Mouse (Mus musculus) kidney, embryonic 14.5 days (tissue): ENCODE results near the gene Taz. TPM values are rescaled to one million over a fixed set of nuclear protein-coding genes. Genes with fewer than 3 reads are reported as not detected.

Source experiments
- ATAC-seq: fragments of 200-750 bp; cut with Nextera tagmentation; 2 replicates; pipeline ENCODE4 v1.8.0; 2017; ENCODE audit warnings: moderate number of reproducible peaks, mild to moderate bottlenecking, moderate TSS enrichment, moderate library complexity; ENCODE audit not compliant: low FRiP score, low TSS enrichment
- H3K27ac ChIP-seq: fragments of 300-500 bp; sonication (generic); 2 replicates; pipeline ENCODE4 v1.5.1; 2014; ENCODE audit warnings: low read depth, mild to moderate bottlenecking, low read length, moderate library complexity, mixed read lengths
- H3K27me3 ChIP-seq: fragments of 300-500 bp; sonication (generic); 2 replicates; pipeline ENCODE4 v1.6.1; 2014; ENCODE audit warnings: mild to moderate bottlenecking, low read length; ENCODE audit not compliant: control insufficient read depth, insufficient read depth
- H3K36me3 ChIP-seq: fragments of 300-500 bp; sonication (generic); 2 replicates; pipeline ENCODE4 v1.6.1; 2014; ENCODE audit warnings: low read length, mixed read lengths; ENCODE audit not compliant: control insufficient read depth, insufficient read depth
- H3K4me1 ChIP-seq: fragments of 300-500 bp; sonication (generic); 2 replicates; pipeline ENCODE4 v1.6.1; 2014; ENCODE audit warnings: low read length, mixed read lengths; ENCODE audit not compliant: control insufficient read depth, insufficient read depth
- H3K4me2 ChIP-seq: fragments of 300-500 bp; sonication (generic); replicated peaks from 2 replicates; pipeline ENCODE4 v1.6.1; 2014; ENCODE audit warnings: low read depth, mild to moderate bottlenecking, low read length
- H3K4me3 ChIP-seq: fragments of 300-500 bp; sonication (generic); 2 replicates; pipeline ENCODE4 v1.5.1; 2014; ENCODE audit warnings: mild to moderate bottlenecking, low read length
- H3K9ac ChIP-seq: fragments of 300-500 bp; sonication (generic); 2 replicates; pipeline ENCODE4 v1.6.1; 2014; ENCODE audit warnings: low read depth, mild to moderate bottlenecking, low read length, moderate library complexity
- H3K9me3 ChIP-seq: fragments of 300-500 bp; sonication (generic); 2 replicates; pipeline ENCODE4 v1.6.1; 2016; ENCODE audit warnings: low read length; ENCODE audit not compliant: control insufficient read depth
- WGBS: fragments of 180-500 bp; shearing (Covaris S2); extraction: QIAGEN DNeasy Blood & Tissue Kit; methylation state at CpG from one replicate; pipeline ENCODE4 v1.1.7; 2014; 5-methylcytosine and 5-hydroxymethylcytosine counted together
- polyA plus RNA-seq: library from polyadenylated mRNA; unstranded; fragments of >200 nt; fragmentation: Nextera tagmentation; extraction: Ambion mirVana; gene quantifications from 2 replicates; pipeline ENCODE4 v1.2.1, GENCODE M21; 2014

Taz gene
- polyA plus RNA-seq, 1 experiment from 2014 or later: 64.3 TPM

- Histone ChIP-seq H3K27ac (peak overlapping the region; percentile 77), H3K9ac (peak overlapping the region; percentile 81), H3K4me3 (peak overlapping the region; percentile 62), H3K9me3 (no peaks in the 10 kb centered on the region), H3K27me3 (no peaks in the 10 kb centered on the region), H3K4me1 (no peaks in the 10 kb centered on the region), H3K4me2 (peak overlapping the region; percentile 46), H3K36me3 (peaks cover 9% of the 10 kb centered on the region; the same call in 1 of the 2 replicates)
- no peak for ATAC-seq
- 24% methylated on average over 27 of the region's 27 CpGs for WGBS
Observed at GRCm38 (mm10) chrX:74270902-74271551, 10.7 kb upstream of the Taz start.

DNA sequence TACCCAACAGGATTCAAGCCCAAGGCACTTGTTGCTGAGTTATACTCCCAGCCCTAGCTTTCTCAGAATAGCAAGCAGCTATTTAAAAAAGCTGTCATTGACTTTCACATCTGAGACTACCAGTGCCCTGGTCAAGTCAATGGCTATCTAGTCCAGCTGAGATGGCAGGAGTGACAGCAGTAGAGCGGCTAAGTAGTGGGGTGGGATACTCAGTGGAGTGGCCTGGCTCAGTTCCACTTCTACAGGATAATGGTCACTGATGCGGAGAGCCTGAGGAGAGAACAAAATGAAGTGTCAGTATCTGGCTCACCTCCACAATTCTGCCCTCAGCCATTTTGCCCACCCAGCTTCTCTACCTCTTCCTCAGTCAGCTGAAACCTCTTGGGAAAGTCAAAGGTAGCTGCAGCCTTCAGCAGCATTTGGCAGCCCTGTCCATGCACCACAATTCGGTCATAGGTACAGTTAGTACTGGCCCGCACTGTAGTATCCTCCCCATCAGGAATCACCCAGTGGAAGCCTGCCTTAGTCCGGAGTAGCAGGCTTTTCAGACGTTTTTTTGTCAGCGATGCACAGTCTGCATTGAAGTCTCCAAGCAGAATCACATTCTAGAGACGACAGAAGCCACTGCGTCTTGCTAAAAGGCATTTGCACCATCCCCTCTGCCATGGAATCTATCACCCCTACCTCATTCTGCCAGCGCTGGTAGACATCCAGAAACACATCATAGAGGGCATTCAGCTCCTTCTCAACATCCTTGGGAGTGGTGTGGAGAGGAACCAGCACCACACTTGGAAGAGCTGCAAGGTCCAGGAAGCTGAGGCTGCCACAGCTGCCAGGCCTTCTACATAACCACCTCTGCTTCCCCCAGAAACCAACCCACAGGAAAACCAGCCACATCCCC lies 8.0 kb upstream of the Taz start:
- no peak overlapping the region for H3K4me3 ChIP-seq
- H3K9me3 ChIP-seq: no peaks in the 10 kb centered on the region
- no peaks in the 10 kb centered on the region for H3K4me1 ChIP-seq
- no peak overlapping the region for H3K9ac ChIP-seq
- no peak overlapping the region for H3K27ac ChIP-seq
- H3K27me3 ChIP-seq: no peaks in the 10 kb centered on the region
- H3K36me3 ChIP-seq: peaks cover 9% of the 10 kb centered on the region; the same call in 1 of the 2 replicates
- no peak overlapping the region for H3K4me2 ChIP-seq
- no peak for ATAC-seq
- WGBS: 36% methylated on average over 10 of the region's 10 CpGs

DNA sequence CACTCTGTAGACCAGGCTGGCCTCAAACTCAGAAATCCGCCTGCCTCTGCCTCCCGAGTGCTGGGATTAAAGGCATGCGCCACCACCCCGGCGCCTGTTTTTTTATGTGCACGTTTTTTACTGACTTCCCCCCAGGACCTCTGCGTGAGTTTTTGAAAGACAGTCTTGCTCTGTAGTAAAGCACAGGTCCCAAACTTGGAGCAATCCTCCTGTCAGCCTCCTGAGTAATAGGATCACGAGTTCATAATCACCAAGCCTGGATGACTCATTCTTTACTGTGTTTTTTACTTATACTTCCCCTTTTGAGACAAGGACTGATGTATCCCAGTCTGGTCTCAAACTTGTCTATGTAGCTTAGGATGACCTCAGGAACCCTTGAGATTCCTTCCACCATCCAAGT lies 3.8 kb upstream of the Taz start:
- Histone ChIP-seq H3K9me3 (no peaks in the 10 kb centered on the region), H3K27me3 (no peaks in the 10 kb centered on the region), H3K4me2 (no peak overlapping the region), H3K27ac (no peak overlapping the region), H3K36me3 (peaks cover 5% of the 10 kb centered on the region; the same call in 1 of the 2 replicates), H3K4me3 (no peak overlapping the region), H3K4me1 (no peaks in the 10 kb centered on the region), H3K9ac (no peak overlapping the region)
- no peak for ATAC-seq
- 80% methylated on average over 8 of the region's 8 CpGs for WGBS

DNA sequence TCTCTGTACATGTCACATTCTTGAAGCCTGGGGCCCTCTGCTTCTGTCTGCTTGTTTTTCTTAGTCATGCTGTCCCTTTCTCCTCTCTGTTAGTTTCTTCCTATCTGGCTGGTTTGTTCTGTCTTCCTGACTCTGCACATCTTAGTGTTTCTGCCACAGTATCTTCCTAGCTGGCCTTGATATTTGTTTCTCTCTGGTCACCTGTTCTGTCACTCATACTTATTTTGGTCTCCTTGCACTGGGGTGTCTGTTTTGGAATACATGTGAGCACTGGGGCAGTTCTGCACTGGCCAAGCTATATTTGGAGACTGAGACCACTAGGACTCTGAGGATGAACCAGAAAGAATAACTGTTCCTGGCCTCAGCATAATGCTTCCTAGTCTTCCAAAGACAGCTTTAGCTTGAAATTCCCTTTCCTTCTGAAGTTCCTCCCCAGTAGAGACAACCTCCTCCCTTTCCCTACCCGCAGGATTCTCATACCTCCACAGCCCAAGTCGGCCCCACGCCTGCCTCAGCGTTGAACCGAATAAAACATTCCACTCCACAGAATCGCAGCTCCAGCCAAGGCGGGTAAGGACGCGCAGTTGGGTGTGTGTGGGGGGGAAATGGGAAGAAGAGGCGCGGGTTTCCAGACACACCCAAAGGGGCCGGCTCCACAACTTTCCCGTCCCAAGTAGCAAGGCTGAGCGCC lies 526 bp upstream of the Taz start:
- 23% methylated on average over 14 of the region's 14 CpGs for WGBS
- H3K36me3 ChIP-seq: no peaks in the 10 kb centered on the region

DNA sequence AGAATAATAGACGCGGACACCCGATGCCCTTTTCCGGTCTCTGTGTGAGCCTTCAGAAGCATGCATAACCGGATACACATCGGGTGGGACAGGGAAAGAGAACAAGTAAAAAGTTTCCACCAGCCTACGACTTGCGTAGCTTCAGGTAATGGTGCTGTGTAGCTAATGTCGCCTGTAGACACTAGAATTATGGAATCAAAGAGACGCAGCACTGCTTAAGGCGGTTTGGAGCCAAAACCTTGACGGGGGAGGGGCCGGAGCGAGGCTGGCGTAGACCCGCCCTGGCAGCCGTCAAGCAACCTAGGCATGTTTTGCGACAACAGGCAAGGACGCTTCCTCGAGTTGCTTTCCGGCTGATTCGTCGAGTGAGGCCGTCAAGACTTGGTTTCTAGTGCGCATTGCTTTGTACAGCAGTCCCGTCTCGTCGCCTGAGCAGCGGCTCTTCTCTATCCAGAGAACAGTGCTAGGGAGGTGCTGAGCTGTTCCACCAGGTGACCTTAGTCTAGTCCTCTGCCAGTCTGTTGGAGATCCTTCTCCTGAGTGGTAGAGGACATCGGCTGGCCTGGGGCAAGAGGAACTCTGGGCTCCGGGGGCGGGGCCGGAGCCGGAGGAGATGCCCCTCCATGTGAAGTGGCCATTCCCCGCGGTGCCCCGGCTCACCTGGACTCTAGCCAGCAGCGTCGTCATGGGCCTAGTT lies 831 bp downstream of the Taz start:
- Histone ChIP-seq H3K27ac (peak overlapping the region; percentile 77; the same call in 1 of the 2 replicates), H3K9me3 (no peaks in the 10 kb centered on the region), H3K4me2 (peak overlapping the region; percentile 67), H3K9ac (peak overlapping the region; percentile 74), H3K4me1 (no peaks in the 10 kb centered on the region), H3K36me3 (no peaks in the 10 kb centered on the region), H3K27me3 (no peaks in the 10 kb centered on the region), H3K4me3 (peak overlapping the region; percentile 62)
- 26% methylated on average over 39 of the region's 39 CpGs for WGBS
- ATAC-seq: peak; percentile 70

More for the DNA sequence above, 526 bp upstream of the Taz start:
- Histone ChIP-seq H3K27me3 (no peaks in the 10 kb centered on the region), H3K4me2 (peak overlapping the region; percentile 67), H3K4me1 (no peaks in the 10 kb centered on the region), H3K9ac (peak overlapping the region; percentile 74; the same call in 1 of the 2 replicates), H3K4me3 (peak overlapping the region; percentile 62), H3K27ac (peak overlapping the region; percentile 43; the same call in 1 of the 2 replicates), H3K9me3 (no peaks in the 10 kb centered on the region)
- no peak for ATAC-seq

DNA sequence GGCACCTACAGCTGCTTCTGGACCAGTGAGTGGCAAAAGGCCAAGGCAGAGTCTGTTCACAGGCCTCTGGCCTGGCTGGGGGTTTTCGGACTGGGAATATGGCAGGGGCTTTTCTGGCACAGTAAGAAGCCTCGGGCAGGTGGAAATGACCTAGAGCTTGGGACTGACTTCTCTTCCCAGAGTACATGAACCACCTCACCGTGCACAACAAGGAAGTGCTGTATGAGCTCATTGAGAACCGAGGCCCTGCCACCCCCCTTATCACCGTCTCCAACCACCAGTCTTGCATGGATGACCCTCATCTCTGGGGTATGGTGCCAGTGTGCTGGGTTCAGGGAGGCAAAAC lies 1.4 kb downstream of the Taz start:
- WGBS: 53% methylated on average over 5 of the region's 5 CpGs
- ATAC-seq: no peak; the same call in 1 of the 2 replicates

GRCm38 (mm10) chrX:74293431-74293830 lies 11.7 kb downstream of the Taz start:
- Histone ChIP-seq H3K27me3 (no peaks in the 10 kb centered on the region), H3K9ac (no peak overlapping the region), H3K4me3 (no peak overlapping the region), H3K9me3 (no peaks in the 10 kb centered on the region), H3K4me2 (no peak overlapping the region), H3K27ac (no peak overlapping the region), H3K36me3 (no peaks in the 10 kb centered on the region; the same call in 1 of the 2 replicates), H3K4me1 (no peaks in the 10 kb centered on the region)
- WGBS: 76% methylated on average over 4 of the region's 4 CpGs
- no peak for ATAC-seq

More for the DNA sequence above, 1.4 kb downstream of the Taz start:
- Histone ChIP-seq H3K27me3 (no peaks in the 10 kb centered on the region), H3K9ac (peak overlapping the region; percentile 74), H3K36me3 (0 out of 2 replicates have a peak, but pooled peaks cover 5% of the 10 kb centered on the region), H3K4me1 (no peaks in the 10 kb centered on the region), H3K27ac (peak overlapping the region; percentile 77; the same call in 1 of the 2 replicates), H3K9me3 (no peaks in the 10 kb centered on the region), H3K4me3 (peak overlapping the region; percentile 62), H3K4me2 (peak overlapping the region; percentile 60)
